Comparison of ENCODE assay signal across 12 mouse cellular contexts in the genomic region with DNA sequence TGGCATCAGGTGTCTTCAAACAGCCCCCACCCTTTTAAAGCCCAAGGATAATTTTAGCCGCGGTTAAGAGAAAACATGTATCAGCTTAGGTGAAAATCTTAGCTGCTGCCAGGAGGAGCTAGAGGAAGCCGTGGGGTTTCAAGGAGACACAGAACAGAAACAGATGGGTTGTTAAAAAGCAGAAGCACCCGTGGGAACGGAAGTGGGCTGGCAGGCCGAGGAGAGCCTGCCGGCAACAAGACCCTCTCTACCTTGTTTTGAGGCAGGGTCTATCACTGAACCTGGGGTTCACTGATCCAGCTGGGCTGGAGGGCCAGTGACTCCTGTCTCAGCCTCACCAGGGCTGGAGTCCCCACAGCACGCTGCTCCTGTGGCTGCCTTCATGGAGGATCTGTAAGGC.
DNase-seq lines count a peak whose midpoint lies in the region; ATAC-seq lines count a peak whose summit lies in the region.
"Had no signal": no experiment of that assay in that cellular context is flagged by ENCODE, and none has a peak within 500 bp of the region (broad histone marks: within the 10 kb centered on the region; RNA-seq: fewer than 3 reads in every experiment).

No protein-coding gene starts in this region.

- DNase-seq in midbrain, embryonic 11.5 days (ENCODE audit: low spot score, missing footprints) = no peak
- DNase-seq in right cerebral cortex, postnatal 10 days (ENCODE audit: low spot score in 2 of 2) = peak; percentile 59 to 77
- DNase-seq in thymus, postnatal 14 days = peak; percentile 62
- no peak for DNase-seq in ovary, adult 18-20 months (ENCODE audit: low spot score)
- no peak for DNase-seq in ovary, postnatal 36 days (ENCODE audit: low spot score)
- no peak for DNase-seq in adipocyte (ENCODE audit: low spot score)
- DNase-seq: cerebellum, adult 8-10 months; gastrocnemius, postnatal 10 days had no signal

- H3K9ac ChIP-seq in midbrain, embryonic 12.5 days (replicated peaks) = no peak overlapping the region
- no peak overlapping the region for H3K9ac ChIP-seq in midbrain, embryonic 11.5 days (ENCODE audit: low read length)
- H3K9ac ChIP-seq: liver, embryonic 14.5 days had no signal

- ATAC-seq in midbrain, embryonic 12.5 days (ENCODE audit: low FRiP score, low read depth) = no peak
- ATAC-seq in midbrain, embryonic 11.5 days (ENCODE audit: low FRiP score) = no peak
- peak; percentile 80 for ATAC-seq in common myeloid progenitor, adult 5-6 weeks (replicated peaks; ENCODE audit: low read depth, poor library complexity, severe bottlenecking)
- ATAC-seq: intestine, postnatal 0 days had no signal

- no peak overlapping the region for H3K4me2 ChIP-seq in midbrain, embryonic 12.5 days (replicated peaks)
- H3K4me2 ChIP-seq in midbrain, embryonic 11.5 days = no peak overlapping the region

- H3K9me3 ChIP-seq in midbrain, embryonic 12.5 days = no peaks in the 10 kb centered on the region
- no peaks in the 10 kb centered on the region for H3K9me3 ChIP-seq in midbrain, embryonic 11.5 days (ENCODE audit: control insufficient read depth, low read length)

- H3K27me3 ChIP-seq in midbrain, embryonic 12.5 days = no peaks in the 10 kb centered on the region
- no peaks in the 10 kb centered on the region for H3K27me3 ChIP-seq in midbrain, embryonic 11.5 days (ENCODE audit: control insufficient read depth, insufficient read depth, low read length)

- H3K36me3 ChIP-seq in midbrain, embryonic 12.5 days = no peaks in the 10 kb centered on the region
- no peaks in the 10 kb centered on the region for H3K36me3 ChIP-seq in midbrain, embryonic 11.5 days (ENCODE audit: control insufficient read depth, insufficient read depth, low read length)

- H3K4me1 ChIP-seq in midbrain, embryonic 12.5 days = peaks cover 9% of the 10 kb centered on the region; the same call in 1 of the 2 replicates
- H3K4me1 ChIP-seq in midbrain, embryonic 11.5 days (ENCODE audit: control insufficient read depth, insufficient read depth, low read length) = no peaks in the 10 kb centered on the region

- no peak overlapping the region for H3K4me3 ChIP-seq in midbrain, embryonic 12.5 days
- H3K4me3 ChIP-seq in midbrain, embryonic 11.5 days (ENCODE audit: low read depth, low read length) = no peak overlapping the region

- H3K27ac ChIP-seq in midbrain, embryonic 12.5 days (replicated peaks) = 0 out of 2 replicates have a peak overlapping the region, but pooled peaks have one; percentile 20
- H3K27ac ChIP-seq in midbrain, embryonic 11.5 days (ENCODE audit: low read depth, low read length) = no peak overlapping the region
- H3K27ac ChIP-seq: liver, embryonic 14.5 days had no signal

- WGBS in midbrain, embryonic 12.5 days = 83% methylated on average over 8 of the region's 8 CpGs
- 84% methylated on average over 8 of the region's 8 CpGs for WGBS in midbrain, embryonic 11.5 days

Comparison
In these comparisons a context has a peak if more than half of its experiments do, and no peak if none do; other contexts are left out.
1. DNase-seq: peak in right cerebral cortex, postnatal 10 days (2 of 2) and thymus, postnatal 14 days (single experiment); none in midbrain, embryonic 11.5 days (single experiment), ovary, adult 18-20 months (single experiment), ovary, postnatal 36 days (single experiment) and adipocyte (single experiment).